Mouse (Mus musculus) spleen, adult 12 weeks (tissue): ENCODE data around the gene Tbl1x.

Experiments used
- DNase-seq: peaks from one replicate; pipeline ENCODE4 v3.0.0; 2022; ENCODE audit warnings: low spot score

Tbl1x gene

DNA sequence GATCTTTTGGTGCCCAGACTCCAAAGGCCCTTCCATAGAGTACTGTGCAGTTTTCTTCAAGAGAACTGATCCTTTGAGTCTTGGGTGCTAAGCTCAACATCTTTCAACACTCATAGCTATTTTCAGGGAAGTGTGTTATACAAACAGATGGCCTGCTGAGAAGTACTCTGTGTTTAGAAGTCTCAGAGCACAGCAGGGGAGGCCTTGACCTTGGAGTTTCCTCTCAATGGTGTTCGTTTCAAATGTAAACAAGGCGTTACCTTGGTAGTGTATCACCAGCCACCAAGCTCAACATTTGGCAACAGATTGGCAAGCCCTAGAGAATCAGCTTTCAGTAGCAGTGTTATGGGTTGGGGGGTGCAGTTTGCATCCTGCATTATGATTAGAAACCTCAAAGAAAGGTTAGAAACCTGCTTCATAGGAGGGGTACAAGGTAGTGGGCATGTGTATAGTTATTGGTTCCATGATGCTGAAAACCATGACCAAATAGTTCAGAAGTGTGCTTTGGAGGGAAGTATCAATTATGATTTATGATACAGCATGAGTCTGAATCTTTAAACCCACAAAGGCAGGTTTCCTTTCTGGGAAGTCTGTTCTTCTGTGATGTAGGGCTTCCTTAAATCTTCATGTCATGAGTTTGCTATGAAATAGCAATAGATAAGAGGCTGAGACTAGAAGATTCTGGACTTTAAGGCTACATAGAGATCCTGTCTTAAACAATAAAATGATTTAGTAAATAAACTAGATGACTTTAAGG, 98.3 kb downstream of the Tbl1x start:
- DNase-seq, result no peak

DNA sequence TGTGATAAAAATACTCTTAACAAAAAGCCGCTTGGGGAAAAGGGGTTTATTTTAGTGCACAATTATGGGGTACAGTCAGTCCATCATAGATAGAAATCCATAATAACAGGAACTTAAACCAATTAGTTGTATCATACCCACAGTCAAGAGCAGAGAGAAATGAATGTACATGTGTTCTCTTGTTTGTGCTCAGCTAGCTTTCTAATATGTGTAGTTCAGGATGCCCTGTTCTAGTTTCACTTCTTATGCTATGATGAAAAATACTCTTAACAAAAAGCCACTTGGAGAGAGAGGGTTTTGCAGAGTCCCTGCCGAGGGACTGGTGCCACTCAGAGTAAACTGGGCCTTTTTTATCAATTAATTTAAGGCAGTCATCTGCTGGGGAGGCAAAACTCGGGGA, 101.1 kb downstream of the Tbl1x start:
- no peak for DNase-seq

DNA sequence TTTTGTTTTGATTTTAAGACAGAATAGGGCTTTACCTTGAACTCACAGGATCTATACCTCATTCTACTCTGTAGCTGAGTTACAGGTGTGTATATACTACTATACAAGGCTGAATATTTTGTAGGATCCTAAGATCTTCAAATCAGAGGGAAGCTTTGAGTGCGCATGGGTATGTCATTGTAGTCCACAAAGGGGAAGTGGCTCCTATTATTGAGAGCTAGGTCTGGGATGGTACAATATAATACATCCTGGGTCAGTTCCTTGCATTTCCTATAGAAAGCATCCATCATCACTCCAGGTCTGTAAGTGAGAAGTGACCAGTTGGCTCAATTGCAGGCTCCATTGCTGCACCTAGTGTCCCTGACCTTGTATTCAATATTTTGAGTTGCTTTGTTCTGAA, 102.2 kb downstream of the Tbl1x start:
- DNase-seq, result no peak

DNA sequence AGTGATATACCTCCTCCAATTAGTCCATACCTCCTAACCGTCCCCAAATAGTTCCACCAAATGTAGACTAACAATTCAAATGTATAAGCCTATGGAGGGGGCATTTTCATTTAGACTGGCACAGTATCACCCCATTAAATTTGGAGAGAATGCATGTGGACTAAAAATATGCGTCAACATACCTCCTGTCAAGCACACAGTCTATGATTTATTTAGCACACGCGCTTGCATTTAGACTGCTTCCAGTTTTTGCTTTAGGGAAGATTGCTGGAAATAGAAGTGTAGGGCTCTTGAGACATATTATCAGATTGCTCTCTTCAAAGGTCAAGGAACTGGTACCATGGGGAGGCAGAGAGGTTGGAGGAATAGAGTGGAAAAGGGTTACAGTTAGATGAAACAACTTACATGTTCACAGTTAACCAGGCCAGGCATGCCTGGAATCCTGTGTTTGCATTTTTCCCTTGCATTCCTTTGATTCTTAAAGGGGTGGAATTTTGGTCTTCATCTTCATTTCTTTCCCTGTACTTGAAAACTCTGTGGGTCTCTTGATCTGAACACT, 105.0 kb downstream of the Tbl1x start:
- DNase-seq, result no peak

GRCm38 (mm10) chrX:77617368-77618144, 106.7 kb downstream of the Tbl1x start:
- DNase-seq, result no peak

DNA sequence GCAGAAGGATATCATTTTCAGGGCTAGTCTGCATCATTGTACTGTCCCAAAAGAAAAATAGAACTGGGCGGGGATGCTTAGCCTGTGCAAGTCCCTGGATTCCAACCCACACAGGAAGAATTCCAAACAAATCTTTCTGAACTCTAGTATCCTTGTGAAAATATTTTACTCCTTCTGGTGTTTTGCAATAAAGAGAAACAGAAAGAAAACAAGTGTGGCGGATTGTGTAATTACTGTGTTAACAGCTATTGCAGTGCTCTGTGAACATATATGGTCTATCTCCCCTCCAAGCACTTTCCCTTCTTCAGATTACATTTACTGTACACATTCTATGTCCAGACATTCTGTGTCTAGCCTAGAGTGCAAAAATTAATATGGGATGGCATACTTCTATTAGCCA, 119.6 kb downstream of the Tbl1x start:
- no peak for DNase-seq

- no peak for DNase-seq
Observed at GRCm38 (mm10) chrX:77636499-77636898, 125.7 kb downstream of the Tbl1x start.

DNA sequence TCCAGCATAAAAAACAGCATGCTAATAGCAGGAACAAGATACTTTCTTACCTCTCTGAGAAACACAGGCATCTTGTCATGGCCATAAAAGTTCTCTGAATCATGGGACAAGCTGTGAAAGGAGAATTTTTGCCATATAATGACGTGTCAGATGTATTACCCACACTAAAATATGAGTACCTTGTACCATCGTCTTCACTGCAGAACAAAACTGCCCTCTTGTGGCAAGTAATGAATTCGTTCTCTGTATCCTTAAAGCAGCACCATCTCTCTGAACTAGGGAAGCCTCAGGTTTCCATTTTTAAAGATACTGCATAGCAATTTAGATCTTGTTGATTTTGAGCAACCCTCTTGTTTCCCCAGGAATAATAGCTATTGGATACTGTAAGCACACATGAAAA, 127.3 kb downstream of the Tbl1x start:
- no peak for DNase-seq

DNA sequence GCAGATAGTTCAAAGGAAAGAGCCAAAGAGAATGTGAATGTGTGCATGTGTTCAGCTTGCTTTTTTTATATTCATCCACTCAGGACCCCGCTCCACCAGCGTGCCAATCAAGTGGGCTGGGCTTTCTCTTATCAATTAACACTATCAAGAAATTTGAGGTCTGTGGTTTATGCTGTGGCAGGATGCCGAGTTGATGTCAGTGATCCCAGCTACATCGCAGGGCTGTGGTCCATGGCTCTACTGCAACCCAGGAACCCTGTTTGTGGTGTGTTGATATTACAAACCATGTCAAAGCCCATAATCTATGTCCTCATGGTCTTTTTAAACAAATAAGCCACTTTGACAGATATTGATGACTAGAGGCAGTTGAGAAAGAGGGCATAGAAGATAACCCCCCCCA, 129.5 kb downstream of the Tbl1x start:
- no peak for DNase-seq

DNA sequence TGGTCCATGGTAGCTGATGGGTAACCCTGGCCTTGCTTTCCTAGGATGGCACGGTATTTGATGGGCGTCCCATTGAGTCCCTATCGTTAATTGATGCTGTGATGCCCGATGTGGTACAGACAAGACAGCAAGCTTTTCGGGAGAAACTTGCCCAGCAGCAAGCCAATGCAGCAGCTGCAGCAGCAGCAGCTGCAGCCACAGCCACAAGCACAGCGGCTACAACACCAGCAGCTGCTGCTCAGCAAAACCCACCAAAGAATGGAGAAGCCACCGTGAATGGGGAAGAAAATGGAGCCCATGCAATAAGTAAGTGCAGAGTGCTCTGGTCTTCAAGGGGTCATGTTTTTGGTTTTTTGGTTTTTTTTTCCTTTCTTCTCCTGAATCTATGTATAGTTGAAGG, 135.4 kb downstream of the Tbl1x start:
- no peak for DNase-seq

DNA sequence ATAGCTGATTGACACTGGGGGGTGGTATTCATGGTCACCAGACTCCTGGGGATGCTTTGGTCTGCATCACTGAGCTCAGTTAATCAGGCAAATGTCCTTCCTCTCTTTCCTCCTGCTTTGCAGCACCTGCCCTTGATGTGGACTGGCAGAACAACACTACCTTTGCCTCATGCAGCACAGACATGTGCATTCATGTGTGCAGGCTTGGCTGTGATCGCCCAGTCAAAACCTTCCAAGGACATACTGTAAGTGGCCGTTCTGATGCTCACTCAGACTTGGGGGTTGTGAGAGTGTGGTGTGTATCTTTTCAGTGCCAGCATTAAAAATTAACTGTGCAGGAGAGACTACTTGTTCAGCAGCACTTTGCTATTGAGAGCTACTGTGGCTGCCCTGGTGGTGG, 139.4 kb downstream of the Tbl1x start:
- no peak for DNase-seq

- no peak for DNase-seq
Observed at GRCm38 (mm10) chrX:77662030-77662429, 151.2 kb downstream of the Tbl1x start.

DNA sequence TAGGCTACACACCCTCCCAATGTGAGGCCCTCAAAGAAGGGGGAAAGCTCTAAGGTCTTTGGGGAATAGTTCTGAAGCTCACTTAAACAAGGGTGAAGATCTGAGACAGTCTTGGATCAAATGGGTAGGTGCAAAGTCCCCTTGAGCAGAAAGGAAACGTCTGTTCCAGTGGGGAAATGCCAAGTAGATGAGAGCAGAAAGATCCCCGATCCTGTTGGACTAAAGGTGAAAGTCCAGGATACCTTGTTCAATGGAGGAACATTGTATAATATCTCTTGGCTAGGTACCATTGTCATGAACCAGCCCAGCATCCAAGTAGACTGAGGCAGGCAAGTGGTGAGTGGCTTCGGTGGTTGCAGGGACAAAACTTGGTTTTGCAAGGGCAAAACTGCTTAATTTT, 152.5 kb downstream of the Tbl1x start:
- no peak for DNase-seq

DNA sequence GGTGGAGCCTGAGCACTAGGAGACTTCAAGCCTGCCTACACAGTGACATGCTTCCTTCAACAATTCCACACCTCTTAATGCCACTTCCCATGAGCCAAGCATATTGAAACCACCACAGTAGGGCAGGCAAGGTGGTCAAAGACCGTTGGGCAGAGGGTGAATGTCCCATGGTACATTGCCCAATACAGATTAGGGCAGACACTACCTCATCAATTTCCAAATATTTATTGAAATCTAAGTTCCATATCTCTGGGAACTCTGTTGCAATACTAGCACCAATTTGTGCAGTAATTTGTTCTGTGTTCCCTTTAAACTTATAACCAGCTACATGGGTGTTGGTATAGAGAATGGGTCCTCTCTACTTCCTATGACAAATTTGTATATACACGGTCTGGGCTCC, 154.2 kb downstream of the Tbl1x start:
- no peak for DNase-seq

- DNase-seq, result no peak
Observed at GRCm38 (mm10) chrX:77666911-77667310, 156.1 kb downstream of the Tbl1x start.

DNA sequence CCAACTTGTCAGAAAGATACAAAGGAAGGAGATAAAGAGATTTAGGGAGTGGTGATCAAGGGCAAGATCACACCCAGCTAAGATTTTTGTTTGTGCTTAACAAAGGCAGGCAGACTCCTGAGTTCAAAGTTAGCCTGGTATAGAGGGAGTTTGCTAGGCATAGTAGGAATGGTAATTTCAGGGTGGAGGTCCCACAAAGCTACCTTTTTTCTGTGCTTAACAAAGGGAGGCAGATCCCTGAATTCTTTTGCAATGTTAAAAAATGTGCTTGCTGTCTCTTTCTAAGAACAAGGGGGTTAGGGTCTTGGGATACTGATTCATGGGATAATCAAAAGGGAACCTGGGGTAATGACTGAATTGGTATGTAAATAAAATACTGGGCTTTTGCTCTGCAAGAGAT, 156.6 kb downstream of the Tbl1x start:
- DNase-seq, result no peak

GRCm38 (mm10) chrX:77669779-77670550, 159.2 kb downstream of the Tbl1x start:
- DNase-seq, result no peak
